Mouse (Mus musculus): ENCODE data around the gene 4933424G06Rik. TPM values are rescaled to one million over a fixed set of nuclear protein-coding genes. Genes with fewer than 3 reads are reported as not detected.

4933424G06Rik gene
- polyA plus RNA-seq, 1 experiment from 2014 or later = 0.51 TPM

- DNase-seq (no peak), ATAC-seq (ENCODE audit: low FRiP score, low TSS enrichment) (no peak)
- H3K27ac ChIP-seq (replicated peaks; ENCODE audit: low read depth, low read length) = no peak overlapping the region
- 86% methylated on average over 10 of the region's 10 CpGs for WGBS
- no peaks in the 10 kb centered on the region for H3K27me3 ChIP-seq (ENCODE audit: control insufficient read depth, insufficient read depth, low read length)
- peaks cover 92% of the 10 kb centered on the region for H3K36me3 ChIP-seq (ENCODE audit: control insufficient read depth, insufficient read depth, low read length)
- no peak overlapping the region for H3K9ac ChIP-seq (replicated peaks; ENCODE audit: low read length)
- no peak overlapping the region for H3K4me3 ChIP-seq (replicated peaks; ENCODE audit: low read depth, low read length)
- H3K9me3 ChIP-seq (ENCODE audit: control insufficient read depth, low read length) = no peaks in the 10 kb centered on the region
- H3K4me2 ChIP-seq (ENCODE audit: low read length) = no peak overlapping the region
- no peaks in the 10 kb centered on the region for H3K4me1 ChIP-seq (ENCODE audit: control insufficient read depth, insufficient read depth, low read length)
These were observed 87.5 kb downstream of the 4933424G06Rik start for GRCm38 (mm10) chr1:36797481-36797880.

- ATAC-seq (ENCODE audit: low FRiP score, low TSS enrichment) (no peak), DNase-seq (no peak)
- peaks cover 88% of the 10 kb centered on the region for H3K36me3 ChIP-seq (ENCODE audit: control insufficient read depth, insufficient read depth, low read length)
- no peak overlapping the region for H3K27ac ChIP-seq (replicated peaks; ENCODE audit: low read depth, low read length)
- no peaks in the 10 kb centered on the region for H3K9me3 ChIP-seq (ENCODE audit: control insufficient read depth, low read length)
- H3K4me2 ChIP-seq (ENCODE audit: low read length) = no peak overlapping the region
- H3K4me1 ChIP-seq (ENCODE audit: control insufficient read depth, insufficient read depth, low read length) = no peaks in the 10 kb centered on the region
- no peaks in the 10 kb centered on the region for H3K27me3 ChIP-seq (ENCODE audit: control insufficient read depth, insufficient read depth, low read length)
- no peak overlapping the region for H3K9ac ChIP-seq (replicated peaks; ENCODE audit: low read length)
- WGBS = 90% methylated on average over 3 of the region's 3 CpGs
- H3K4me3 ChIP-seq (replicated peaks; ENCODE audit: low read depth, low read length) = no peak overlapping the region
These were observed 90.5 kb downstream of the 4933424G06Rik start for GRCm38 (mm10) chr1:36800379-36801011.

GRCm38 (mm10) chr1:36804259-36804658, 94.3 kb downstream of the 4933424G06Rik start:
- Histone ChIP-seq H3K36me3 (ENCODE audit: control insufficient read depth, insufficient read depth, low read length) (peaks cover 87% of the 10 kb centered on the region), H3K27ac (replicated peaks; ENCODE audit: low read depth, low read length) (no peak overlapping the region), H3K27me3 (ENCODE audit: control insufficient read depth, insufficient read depth, low read length) (no peaks in the 10 kb centered on the region), H3K4me1 (ENCODE audit: control insufficient read depth, insufficient read depth, low read length) (no peaks in the 10 kb centered on the region), H3K9ac (replicated peaks; ENCODE audit: low read length) (no peak overlapping the region), H3K4me2 (ENCODE audit: low read length) (no peak overlapping the region), H3K9me3 (ENCODE audit: control insufficient read depth, low read length) (no peaks in the 10 kb centered on the region), H3K4me3 (replicated peaks; ENCODE audit: low read depth, low read length) (no peak overlapping the region)
- DNase-seq = no peak
- ATAC-seq (ENCODE audit: low FRiP score, low TSS enrichment) = no peak
- 85% methylated on average over 9 of the region's 9 CpGs for WGBS

- WGBS = 97% methylated on average over 4 of the region's 4 CpGs
- Histone ChIP-seq H3K4me1 (ENCODE audit: control insufficient read depth, insufficient read depth, low read length) (no peaks in the 10 kb centered on the region), H3K27ac (replicated peaks; ENCODE audit: low read depth, low read length) (no peak overlapping the region), H3K27me3 (ENCODE audit: control insufficient read depth, insufficient read depth, low read length) (no peaks in the 10 kb centered on the region), H3K9ac (replicated peaks; ENCODE audit: low read length) (no peak overlapping the region), H3K4me2 (ENCODE audit: low read length) (no peak overlapping the region), H3K9me3 (ENCODE audit: control insufficient read depth, low read length) (no peaks in the 10 kb centered on the region), H3K4me3 (replicated peaks; ENCODE audit: low read depth, low read length) (no peak overlapping the region), H3K36me3 (ENCODE audit: control insufficient read depth, insufficient read depth, low read length) (peaks cover 87% of the 10 kb centered on the region)
- DNase-seq = no peak
- ATAC-seq (ENCODE audit: low FRiP score, low TSS enrichment) = no peak
These were observed 94.9 kb downstream of the 4933424G06Rik start for GRCm38 (mm10) chr1:36804833-36805232.

- 95% methylated on average over 7 of the region's 7 CpGs for WGBS
- no peak for ATAC-seq (ENCODE audit: low FRiP score, low TSS enrichment)
- H3K36me3 ChIP-seq (ENCODE audit: control insufficient read depth, insufficient read depth, low read length) = peaks cover 94% of the 10 kb centered on the region
These were observed 96.4 kb downstream of the 4933424G06Rik start for GRCm38 (mm10) chr1:36806181-36806905.

GRCm38 (mm10) chr1:36807086-36807485, 97.1 kb downstream of the 4933424G06Rik start:
- no peaks in the 10 kb centered on the region for H3K4me1 ChIP-seq (ENCODE audit: control insufficient read depth, insufficient read depth, low read length)
- no peaks in the 10 kb centered on the region for H3K27me3 ChIP-seq (ENCODE audit: control insufficient read depth, insufficient read depth, low read length)
- WGBS = 94% methylated on average over 1 of the region's 1 CpGs
- no peak overlapping the region for H3K4me2 ChIP-seq (ENCODE audit: low read length)
- H3K4me3 ChIP-seq (replicated peaks; ENCODE audit: low read depth, low read length) = no peak overlapping the region
- DNase-seq (no peak), ATAC-seq (ENCODE audit: low FRiP score, low TSS enrichment) (no peak)
- peaks cover 94% of the 10 kb centered on the region for H3K36me3 ChIP-seq (ENCODE audit: control insufficient read depth, insufficient read depth, low read length)
- H3K9me3 ChIP-seq (ENCODE audit: control insufficient read depth, low read length) = no peaks in the 10 kb centered on the region
- no peak overlapping the region for H3K27ac ChIP-seq (replicated peaks; ENCODE audit: low read depth, low read length)
- no peak overlapping the region for H3K9ac ChIP-seq (replicated peaks; ENCODE audit: low read length)

More at GRCm38 (mm10) chr1:36806181-36806905, 96.4 kb downstream of the 4933424G06Rik start:
- Histone ChIP-seq H3K4me1 (ENCODE audit: control insufficient read depth, insufficient read depth, low read length) (no peaks in the 10 kb centered on the region), H3K27me3 (ENCODE audit: control insufficient read depth, insufficient read depth, low read length) (no peaks in the 10 kb centered on the region), H3K9me3 (ENCODE audit: control insufficient read depth, low read length) (no peaks in the 10 kb centered on the region), H3K4me2 (ENCODE audit: low read length) (no peak overlapping the region), H3K4me3 (replicated peaks; ENCODE audit: low read depth, low read length) (no peak overlapping the region), H3K27ac (replicated peaks; ENCODE audit: low read depth, low read length) (no peak overlapping the region), H3K9ac (replicated peaks; ENCODE audit: low read length) (no peak overlapping the region)
- DNase-seq = no peak

Small RNA genes within 50 kb of the gene (microRNA-seq; reads per million reads assigned to microRNA genes)
- gene Gm24133 = not detected

Other genes starting within 250 kb of the 4933424G06Rik start
- gene Cnnm4, start 238.5 kb upstream of the 4933424G06Rik start, polyA plus RNA-seq (2014; fragmentation: Nextera tagmentation; extraction: Ambion mirVana) = 9.5 and 11.9 TPM in 2 replicates
- gene Cnnm3, start 198.3 kb upstream of the 4933424G06Rik start, polyA plus RNA-seq (2014; fragmentation: Nextera tagmentation; extraction: Ambion mirVana) = 6.5 and 7.6 TPM in 2 replicates
- 10.4 and 10.5 TPM in 2 replicates for gene Ankrd23, start 173.3 kb upstream of the 4933424G06Rik start, polyA plus RNA-seq (2014; fragmentation: Nextera tagmentation; extraction: Ambion mirVana)
- gene Gm42417, start 170.7 kb upstream of the 4933424G06Rik start, polyA plus RNA-seq (2014; fragmentation: Nextera tagmentation; extraction: Ambion mirVana) = not detected in 2 replicates
- gene Ankrd39, start 162.7 kb upstream of the 4933424G06Rik start, polyA plus RNA-seq (2014; fragmentation: Nextera tagmentation; extraction: Ambion mirVana) = 22.3 and 28.5 TPM in 2 replicates
- gene Sema4c, start 151.8 kb upstream of the 4933424G06Rik start, polyA plus RNA-seq (2014; fragmentation: Nextera tagmentation; extraction: Ambion mirVana) = 4.7 and 8.7 TPM in 2 replicates
- 0.29 TPM in 1 of 2 replicates, not detected in the other for gene Fam178b, start 27.0 kb upstream of the 4933424G06Rik start, polyA plus RNA-seq (2014; fragmentation: Nextera tagmentation; extraction: Ambion mirVana)
- 606 and 777 TPM in 2 replicates for gene Cox5b, start 18.7 kb upstream of the 4933424G06Rik start, polyA plus RNA-seq (2014; fragmentation: Nextera tagmentation; extraction: Ambion mirVana)
- 77.9 and 81.9 TPM in 2 replicates for gene Actr1b, start 4.3 kb downstream of the 4933424G06Rik start, polyA plus RNA-seq (2014; fragmentation: Nextera tagmentation; extraction: Ambion mirVana)
- 1.7 and 2.0 TPM in 2 replicates for gene Zap70, start 51.6 kb downstream of the 4933424G06Rik start, polyA plus RNA-seq (2014; fragmentation: Nextera tagmentation; extraction: Ambion mirVana)
- 19.5 and 23.1 TPM in 2 replicates for gene Tmem131, start 233.5 kb downstream of the 4933424G06Rik start, polyA plus RNA-seq (2014; fragmentation: Nextera tagmentation; extraction: Ambion mirVana)

Data from midbrain, embryonic 14.5 days (tissue).